Mouse (Mus musculus): ENCODE measurements around the gene Rps6kc1. TPM values are rescaled to one million over a fixed set of nuclear protein-coding genes. Genes with fewer than 3 reads are reported as not detected.

Rps6kc1 gene
- polyA plus RNA-seq, 1 experiment from 2014 or later, result 26.5 TPM

- Histone ChIP-seq H3K9me3 (replicated peaks) (no peaks in the 10 kb centered on the region), H3K36me3 (peaks cover 31% of the 10 kb centered on the region), H3K27ac (replicated peaks) (no peak overlapping the region), H3K4me3 (replicated peaks) (no peak overlapping the region), H3K4me2 (no peak overlapping the region), H3K9ac (replicated peaks) (no peak overlapping the region), H3K4me1 (no peaks in the 10 kb centered on the region), H3K27me3 (replicated peaks) (no peaks in the 10 kb centered on the region)
- no peak for ATAC-seq (ENCODE audit: low FRiP score)
- WGBS, result 84% methylated on average over 9 of the region's 9 CpGs
Measured at GRCm38 (mm10) chr1:190898899-190899575, 12.5 kb downstream of the Rps6kc1 start.

GRCm38 (mm10) chr1:190898186-190898585, 13.4 kb downstream of the Rps6kc1 start:
- 93% methylated on average over 3 of the region's 3 CpGs for WGBS
- ATAC-seq (ENCODE audit: low FRiP score), result no peak
- Histone ChIP-seq H3K27ac (replicated peaks) (no peak overlapping the region), H3K9me3 (replicated peaks) (no peaks in the 10 kb centered on the region), H3K36me3 (peaks cover 23% of the 10 kb centered on the region), H3K9ac (replicated peaks) (no peak overlapping the region), H3K4me3 (replicated peaks) (no peak overlapping the region), H3K4me1 (no peaks in the 10 kb centered on the region), H3K4me2 (no peak overlapping the region), H3K27me3 (replicated peaks) (no peaks in the 10 kb centered on the region)

GRCm38 (mm10) chr1:190893559-190894167, 17.9 kb downstream of the Rps6kc1 start:
- Histone ChIP-seq H3K27me3 (replicated peaks) (no peaks in the 10 kb centered on the region), H3K9me3 (replicated peaks) (no peaks in the 10 kb centered on the region), H3K4me3 (replicated peaks) (no peak overlapping the region), H3K27ac (replicated peaks) (no peak overlapping the region), H3K36me3 (peaks cover 39% of the 10 kb centered on the region), H3K4me2 (no peak overlapping the region), H3K9ac (replicated peaks) (no peak overlapping the region), H3K4me1 (no peaks in the 10 kb centered on the region)
- no peak for ATAC-seq (ENCODE audit: low FRiP score)
- WGBS, result 77% methylated on average over 6 of the region's 6 CpGs

- 90% methylated on average over 16 of the region's 16 CpGs for WGBS
- Histone ChIP-seq H3K4me1 (no peaks in the 10 kb centered on the region), H3K4me2 (no peak overlapping the region), H3K27ac (replicated peaks) (no peak overlapping the region), H3K27me3 (replicated peaks) (no peaks in the 10 kb centered on the region), H3K36me3 (peaks cover 46% of the 10 kb centered on the region), H3K9me3 (replicated peaks) (no peaks in the 10 kb centered on the region), H3K4me3 (replicated peaks) (no peak overlapping the region), H3K9ac (replicated peaks) (no peak overlapping the region)
- no peak for ATAC-seq (ENCODE audit: low FRiP score)
Measured at GRCm38 (mm10) chr1:190888646-190889045, 22.9 kb downstream of the Rps6kc1 start.

GRCm38 (mm10) chr1:190888031-190888430, 23.5 kb downstream of the Rps6kc1 start:
- H3K9ac ChIP-seq (replicated peaks), result no peak overlapping the region
- H3K36me3 ChIP-seq, result peaks cover 49% of the 10 kb centered on the region
- H3K27ac ChIP-seq (replicated peaks), result no peak overlapping the region
- no peak overlapping the region for H3K4me3 ChIP-seq (replicated peaks)
- H3K4me1 ChIP-seq, result no peaks in the 10 kb centered on the region
- H3K27me3 ChIP-seq (replicated peaks), result no peaks in the 10 kb centered on the region
- no peak overlapping the region for H3K4me2 ChIP-seq
- WGBS, result 98% methylated on average over 2 of the region's 2 CpGs
- no peak for ATAC-seq (ENCODE audit: low FRiP score)
- no peaks in the 10 kb centered on the region for H3K9me3 ChIP-seq (replicated peaks)

GRCm38 (mm10) chr1:190886014-190886413, 25.6 kb downstream of the Rps6kc1 start:
- H3K4me1 ChIP-seq, result no peaks in the 10 kb centered on the region
- no peak for ATAC-seq (ENCODE audit: low FRiP score)
- WGBS, result 93% methylated on average over 4 of the region's 4 CpGs
- H3K27ac ChIP-seq (replicated peaks), result no peak overlapping the region
- H3K9me3 ChIP-seq (replicated peaks), result no peaks in the 10 kb centered on the region
- H3K4me3 ChIP-seq (replicated peaks), result no peak overlapping the region
- no peaks in the 10 kb centered on the region for H3K27me3 ChIP-seq (replicated peaks)
- H3K9ac ChIP-seq (replicated peaks), result no peak overlapping the region
- no peak overlapping the region for H3K4me2 ChIP-seq
- peaks cover 43% of the 10 kb centered on the region for H3K36me3 ChIP-seq

GRCm38 (mm10) chr1:190881422-190881821, 30.1 kb downstream of the Rps6kc1 start:
- Histone ChIP-seq H3K4me2 (no peak overlapping the region), H3K9me3 (replicated peaks) (no peaks in the 10 kb centered on the region), H3K36me3 (peaks cover 22% of the 10 kb centered on the region), H3K4me3 (replicated peaks) (no peak overlapping the region), H3K4me1 (no peaks in the 10 kb centered on the region), H3K27me3 (replicated peaks) (no peaks in the 10 kb centered on the region), H3K9ac (replicated peaks) (no peak overlapping the region), H3K27ac (replicated peaks) (no peak overlapping the region)
- 3% methylated on average over 2 of the region's 2 CpGs for WGBS
- no peak for ATAC-seq (ENCODE audit: low FRiP score)

- Histone ChIP-seq H3K9me3 (replicated peaks) (no peaks in the 10 kb centered on the region), H3K4me2 (no peak overlapping the region), H3K27ac (replicated peaks) (no peak overlapping the region), H3K4me3 (replicated peaks) (no peak overlapping the region), H3K36me3 (peaks cover 19% of the 10 kb centered on the region), H3K9ac (replicated peaks) (no peak overlapping the region), H3K27me3 (replicated peaks) (no peaks in the 10 kb centered on the region), H3K4me1 (no peaks in the 10 kb centered on the region)
- WGBS, result 94% methylated on average over 6 of the region's 6 CpGs
- no peak for ATAC-seq (ENCODE audit: low FRiP score)
Measured at GRCm38 (mm10) chr1:190880638-190881037, 30.9 kb downstream of the Rps6kc1 start.

- H3K9me3 ChIP-seq (replicated peaks), result no peaks in the 10 kb centered on the region
- no peaks in the 10 kb centered on the region for H3K4me1 ChIP-seq
- 96% methylated on average over 6 of the region's 6 CpGs for WGBS
- H3K27ac ChIP-seq (replicated peaks), result no peak overlapping the region
- H3K27me3 ChIP-seq (replicated peaks), result no peaks in the 10 kb centered on the region
- peaks cover 17% of the 10 kb centered on the region for H3K36me3 ChIP-seq
- ATAC-seq (ENCODE audit: low FRiP score), result no peak
- no peak overlapping the region for H3K9ac ChIP-seq (replicated peaks)
- H3K4me2 ChIP-seq, result no peak overlapping the region
- no peak overlapping the region for H3K4me3 ChIP-seq (replicated peaks)
Measured at GRCm38 (mm10) chr1:190875751-190876150, 35.8 kb downstream of the Rps6kc1 start.

GRCm38 (mm10) chr1:190875089-190875488, 36.5 kb downstream of the Rps6kc1 start:
- Histone ChIP-seq H3K27ac (replicated peaks) (no peak overlapping the region), H3K9me3 (replicated peaks) (no peaks in the 10 kb centered on the region), H3K4me2 (no peak overlapping the region), H3K4me1 (no peaks in the 10 kb centered on the region), H3K36me3 (peaks cover 21% of the 10 kb centered on the region), H3K27me3 (replicated peaks) (no peaks in the 10 kb centered on the region), H3K9ac (replicated peaks) (no peak overlapping the region), H3K4me3 (replicated peaks) (no peak overlapping the region)
- ATAC-seq (ENCODE audit: low FRiP score), result no peak
- WGBS, result 90% methylated on average over 4 of the region's 4 CpGs

GRCm38 (mm10) chr1:190871068-190871467, 40.5 kb downstream of the Rps6kc1 start:
- Histone ChIP-seq H3K4me3 (replicated peaks) (no peak overlapping the region), H3K4me1 (no peaks in the 10 kb centered on the region), H3K9me3 (replicated peaks) (no peaks in the 10 kb centered on the region), H3K9ac (replicated peaks) (no peak overlapping the region), H3K27ac (replicated peaks) (no peak overlapping the region), H3K27me3 (replicated peaks) (no peaks in the 10 kb centered on the region), H3K4me2 (no peak overlapping the region), H3K36me3 (peaks cover 29% of the 10 kb centered on the region)
- no peak for ATAC-seq (ENCODE audit: low FRiP score)
- 98% methylated on average over 12 of the region's 12 CpGs for WGBS

GRCm38 (mm10) chr1:190869996-190870395, 41.6 kb downstream of the Rps6kc1 start:
- Histone ChIP-seq H3K4me1 (no peaks in the 10 kb centered on the region), H3K9me3 (replicated peaks) (no peaks in the 10 kb centered on the region), H3K4me2 (no peak overlapping the region), H3K36me3 (peaks cover 31% of the 10 kb centered on the region), H3K4me3 (replicated peaks) (no peak overlapping the region), H3K9ac (replicated peaks) (no peak overlapping the region), H3K27ac (replicated peaks) (no peak overlapping the region), H3K27me3 (replicated peaks) (no peaks in the 10 kb centered on the region)
- WGBS, result 94% methylated on average over 4 of the region's 4 CpGs
- no peak for ATAC-seq (ENCODE audit: low FRiP score)
